Mouse (Mus musculus): ENCODE measurements around the gene Acsl6.

DNA sequence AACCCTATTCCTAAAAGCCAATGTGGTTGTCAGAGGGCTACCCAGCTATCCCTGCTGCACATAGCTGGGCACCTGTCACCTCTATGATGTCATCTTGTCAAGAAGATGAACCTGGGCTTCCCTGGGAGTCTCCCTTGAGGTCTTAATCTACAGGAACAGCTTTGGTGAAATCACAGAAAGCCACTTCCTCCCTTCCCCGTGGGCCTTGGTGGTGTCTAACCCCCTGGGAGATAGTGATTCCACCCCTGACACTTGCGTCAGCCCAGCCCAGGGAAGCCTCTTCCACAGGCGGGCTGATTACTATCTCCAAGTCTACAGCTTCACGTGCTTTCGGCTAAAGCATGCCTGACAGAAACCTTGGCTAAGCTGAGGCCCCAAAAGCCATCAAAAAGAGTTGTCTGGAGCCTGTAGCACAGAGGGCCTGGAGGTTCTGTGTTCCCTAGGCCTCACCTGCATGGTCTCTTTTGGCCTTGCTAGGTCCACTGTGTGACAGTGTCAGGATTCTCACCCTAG, 32.1 kb upstream of the Acsl6 start:
- no peak for TF ChIP-seq MAX (IDR thresholded peaks at IDR 0.05; ENCODE audit: low read depth)
- TF ChIP-seq POLR2A (IDR thresholded peaks at IDR 0.05; ENCODE audit: insufficient read length, low read depth), result no peak
- no peak for TF ChIP-seq TCF3 (IDR thresholded peaks at IDR 0.05; ENCODE audit: insufficient read length, low read depth)
- TF ChIP-seq TCF12 (IDR thresholded peaks at IDR 0.05; ENCODE audit: insufficient read depth, poor library complexity, severe bottlenecking), result no peak
- no peak for TF ChIP-seq USF1 (IDR thresholded peaks at IDR 0.05; ENCODE audit: low read depth)
- TF ChIP-seq POLR2AphosphoS2 (IDR thresholded peaks at IDR 0.05; ENCODE audit: insufficient read length, low read depth), result no peak
- no peak for TF ChIP-seq MYOG (IDR thresholded peaks at IDR 0.05; ENCODE audit: control insufficient read depth in 1 of 3, insufficient read depth in 1 of 3, insufficient read length in 2 of 3, low read depth in 2 of 3)
- TF ChIP-seq CEBPB (IDR thresholded peaks at IDR 0.05; ENCODE audit: insufficient read depth, poor library complexity, severe bottlenecking), result no peak
- no peak for TF ChIP-seq E2F4 (IDR thresholded peaks at IDR 0.05; ENCODE audit: insufficient read depth)
